Mouse (Mus musculus): ENCODE measurements around the gene Nme7.
A peak's percentile ranks its signal among the peaks of the same experiment; 100 is the strongest.

Gene Nme7

GRCm38 (mm10) chr1:164303821-164304220 lies at the start of gene Nme7:
Nme7 (plus strand) TSS chr1:164304121.
- no peak for DNase-seq (ENCODE audit: extremely low read depth, low read depth, low spot score)

- DNase-seq (ENCODE audit: extremely low read depth, low read depth, low spot score) = no peak
Measured at GRCm38 (mm10) chr1:164254836-164255235, 49.1 kb upstream of the Nme7 start.

- DNase-seq (ENCODE audit: extremely low read depth, low read depth, low spot score) = no peak
Measured at GRCm38 (mm10) chr1:164260171-164261028, 43.5 kb upstream of the Nme7 start.

- peak; percentile 93 for DNase-seq (ENCODE audit: extremely low read depth, low read depth, low spot score)
Measured at GRCm38 (mm10) chr1:164261553-164261952, 42.4 kb upstream of the Nme7 start.

- DNase-seq (ENCODE audit: extremely low read depth, low read depth, low spot score) = no peak
Measured at GRCm38 (mm10) chr1:164270941-164271340, 33.0 kb upstream of the Nme7 start.

GRCm38 (mm10) chr1:164273659-164274058 lies 30.3 kb upstream of the Nme7 start:
- no peak for DNase-seq (ENCODE audit: extremely low read depth, low read depth, low spot score)

- DNase-seq (ENCODE audit: extremely low read depth, low read depth, low spot score) = peak; percentile 26
Measured at GRCm38 (mm10) chr1:164275455-164275954, 28.4 kb upstream of the Nme7 start, which contains the start of gene Ccdc181. Ccdc181 (plus strand) TSS chr1:164275585.

- DNase-seq (ENCODE audit: extremely low read depth, low read depth, low spot score) = no peak
Measured at GRCm38 (mm10) chr1:164276552-164276951, 27.4 kb upstream of the Nme7 start.

GRCm38 (mm10) chr1:164279332-164279731 lies 24.6 kb upstream of the Nme7 start:
- no peak for DNase-seq (ENCODE audit: extremely low read depth, low read depth, low spot score)

GRCm38 (mm10) chr1:164284007-164284406 lies 19.9 kb upstream of the Nme7 start:
- no peak for DNase-seq (ENCODE audit: extremely low read depth, low read depth, low spot score)

GRCm38 (mm10) chr1:164287406-164287805 lies 16.5 kb upstream of the Nme7 start:
- no peak for DNase-seq (ENCODE audit: extremely low read depth, low read depth, low spot score)

GRCm38 (mm10) chr1:164292040-164292439 lies 11.9 kb upstream of the Nme7 start:
- no peak for DNase-seq (ENCODE audit: extremely low read depth, low read depth, low spot score)

GRCm38 (mm10) chr1:164294071-164294470 lies 9.8 kb upstream of the Nme7 start:
- no peak for DNase-seq (ENCODE audit: extremely low read depth, low read depth, low spot score)

- DNase-seq (ENCODE audit: extremely low read depth, low read depth, low spot score) = no peak
Measured at GRCm38 (mm10) chr1:164296473-164296872, 7.4 kb upstream of the Nme7 start.

GRCm38 (mm10) chr1:164301949-164302348 lies 2.0 kb upstream of the Nme7 start:
- DNase-seq (ENCODE audit: extremely low read depth, low read depth, low spot score) = no peak

- peak; percentile 81 for DNase-seq (ENCODE audit: extremely low read depth, low read depth, low spot score)
Measured at GRCm38 (mm10) chr1:164307124-164307751, 3.3 kb downstream of the Nme7 start, which contains the start of gene Blzf1. Blzf1 (minus strand) TSS chr1:164307489.

GRCm38 (mm10) chr1:164307922-164308321 lies 4.0 kb downstream of the Nme7 start:
- no peak for DNase-seq (ENCODE audit: extremely low read depth, low read depth, low spot score)

GRCm38 (mm10) chr1:164314085-164314484 lies 10.2 kb downstream of the Nme7 start:
- DNase-seq (ENCODE audit: extremely low read depth, low read depth, low spot score) = no peak

GRCm38 (mm10) chr1:164315266-164315665 lies 11.3 kb downstream of the Nme7 start:
- DNase-seq (ENCODE audit: extremely low read depth, low read depth, low spot score) = no peak

GRCm38 (mm10) chr1:164316697-164317096 lies 12.8 kb downstream of the Nme7 start:
- no peak for DNase-seq (ENCODE audit: extremely low read depth, low read depth, low spot score)

GRCm38 (mm10) chr1:164317261-164317660 lies 13.3 kb downstream of the Nme7 start:
- DNase-seq (ENCODE audit: extremely low read depth, low read depth, low spot score) = no peak

GRCm38 (mm10) chr1:164318474-164318873 lies 14.6 kb downstream of the Nme7 start:
- no peak for DNase-seq (ENCODE audit: extremely low read depth, low read depth, low spot score)

Data from fat pad, adult 2 months (tissue).